8 mouse cellular contexts compared by ENCODE assay signal in the genomic region with DNA sequence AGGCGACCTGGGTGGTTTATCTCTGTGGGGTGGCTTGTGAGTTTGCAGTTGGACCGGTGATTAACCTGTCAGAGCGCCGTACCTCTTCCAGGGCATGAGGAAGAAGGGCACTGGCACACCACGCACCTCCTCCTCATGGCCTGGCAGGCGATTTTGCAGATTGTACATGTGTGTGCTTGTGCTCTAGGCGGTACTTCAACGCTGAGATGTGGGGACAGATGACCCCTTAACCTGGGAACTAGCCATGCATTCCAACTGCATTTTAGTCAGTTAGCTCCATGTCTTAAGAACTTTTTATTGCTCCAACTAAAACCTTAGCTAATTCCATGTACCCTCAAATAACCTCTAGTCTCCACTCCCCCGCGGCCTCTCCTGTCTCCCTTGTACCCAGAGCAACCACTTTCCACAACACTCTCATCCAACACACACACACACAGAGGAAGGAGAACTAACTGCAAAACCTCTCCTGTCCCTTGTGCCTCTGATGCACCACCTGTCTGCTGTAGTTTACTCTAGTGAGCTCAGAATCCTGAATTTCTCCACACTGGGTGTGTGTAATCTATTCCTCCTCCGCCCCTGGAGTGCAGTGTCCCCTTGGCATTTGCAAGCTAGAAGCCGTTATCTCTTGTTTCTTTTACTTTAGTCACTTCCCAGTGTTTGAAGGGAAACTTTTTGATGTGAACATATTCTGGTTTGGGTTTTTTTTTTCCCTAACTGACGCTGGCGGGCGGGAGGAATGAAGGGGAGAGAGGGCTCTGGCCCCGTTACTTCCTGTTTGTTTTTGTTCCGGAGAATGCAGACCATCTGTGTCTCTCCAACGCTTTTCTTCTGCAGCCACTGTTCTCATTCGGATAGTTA.
DNase-seq lines count a peak whose midpoint lies in the region; ATAC-seq and TF ChIP-seq lines count a peak whose summit lies in the region.

No protein-coding gene starts in this region.

- peak overlapping the region; percentile 62 for H3K27ac ChIP-seq in hindbrain, embryonic 10.5 days
- no peak overlapping the region for H3K27ac ChIP-seq in hindbrain, embryonic 14.5 days
- H3K27ac ChIP-seq in heart, embryonic 14.5 days (replicated peaks in 1 of 2; ENCODE audit: control insufficient read depth in 1 of 2, insufficient read depth in 1 of 2, low read depth in 2 of 2, low read length in 2 of 2), result peak overlapping the region; percentile 2 to 62
- peak overlapping the region; percentile 72 for H3K27ac ChIP-seq in limb, embryonic 10.5 days

- H3K27me3 ChIP-seq in hindbrain, embryonic 10.5 days (ENCODE audit: insufficient read depth, poor library complexity, severe bottlenecking), result no peaks in the 10 kb centered on the region
- H3K27me3 ChIP-seq in hindbrain, embryonic 14.5 days (ENCODE audit: control insufficient read depth, insufficient read depth, low read length), result no peaks in the 10 kb centered on the region
- no peaks in the 10 kb centered on the region for H3K27me3 ChIP-seq in heart, embryonic 14.5 days (ENCODE audit: control insufficient read depth, insufficient read depth, low read length)
- no peaks in the 10 kb centered on the region for H3K27me3 ChIP-seq in limb, embryonic 10.5 days (ENCODE audit: low read depth, poor library complexity, severe bottlenecking)

- no peak overlapping the region for H3K9ac ChIP-seq in hindbrain, embryonic 14.5 days
- peak overlapping the region; percentile 52 for H3K9ac ChIP-seq in heart, embryonic 14.5 days (ENCODE audit: low read length)

- no peaks in the 10 kb centered on the region for H3K9me3 ChIP-seq in hindbrain, embryonic 10.5 days
- no peaks in the 10 kb centered on the region for H3K9me3 ChIP-seq in hindbrain, embryonic 14.5 days (ENCODE audit: control insufficient read depth, low read length)
- no peaks in the 10 kb centered on the region for H3K9me3 ChIP-seq in heart, embryonic 14.5 days (ENCODE audit: control insufficient read depth, low read length)
- H3K9me3 ChIP-seq in limb, embryonic 10.5 days (replicated peaks), result no peaks in the 10 kb centered on the region

- no peak overlapping the region for H3K4me2 ChIP-seq in hindbrain, embryonic 14.5 days (replicated peaks)
- peak overlapping the region; percentile 55 for H3K4me2 ChIP-seq in heart, embryonic 14.5 days (ENCODE audit: low read length)

- no peak for TF ChIP-seq POLR2A in brain, embryonic 14.5 days (IDR thresholded peaks at IDR 0.05; ENCODE audit: borderline replicate concordance, extremely low read depth, insufficient read depth, insufficient read length, poor library complexity, severe bottlenecking)

- WGBS in hindbrain, embryonic 10.5 days, result 59% methylated on average over 19 of the region's 19 CpGs
- 61% methylated on average over 19 of the region's 19 CpGs for WGBS in hindbrain, embryonic 14.5 days
- 36% methylated on average over 19 of the region's 19 CpGs for WGBS in heart, embryonic 14.5 days
- 34% methylated on average over 19 of the region's 19 CpGs for WGBS in limb, embryonic 10.5 days

- H3K36me3 ChIP-seq in hindbrain, embryonic 10.5 days, result no peaks in the 10 kb centered on the region
- H3K36me3 ChIP-seq in hindbrain, embryonic 14.5 days (replicated peaks; ENCODE audit: control insufficient read depth, insufficient read depth), result no peaks in the 10 kb centered on the region
- no peaks in the 10 kb centered on the region for H3K36me3 ChIP-seq in heart, embryonic 14.5 days (ENCODE audit: control insufficient read depth, insufficient read depth, low read length)
- H3K36me3 ChIP-seq in limb, embryonic 10.5 days, result no peaks in the 10 kb centered on the region

- no peak for DNase-seq in hindbrain, embryonic 10.5 days (ENCODE audit: low spot score)
- DNase-seq in hindbrain, embryonic 14.5 days (ENCODE audit: low spot score), result no peak
- peak; percentile 59 for DNase-seq in brain, embryonic 14.5 days (ENCODE audit: low read depth)
- DNase-seq in limb, embryonic 10.5 days (ENCODE audit: low spot score), result no peak
- no peak for DNase-seq in c-Kit-positive CD71-positive TER-119-positive erythroid progenitor cells, embryonic 14.5 days (ENCODE audit: low spot score)
- DNase-seq in thymus, postnatal 4 days, result no peak
- no peak for DNase-seq in thymus, adult 18-20 months

- H3K4me3 ChIP-seq in hindbrain, embryonic 10.5 days, result no peak overlapping the region
- H3K4me3 ChIP-seq in hindbrain, embryonic 14.5 days (replicated peaks; ENCODE audit: low read length), result no peak overlapping the region
- H3K4me3 ChIP-seq in heart, embryonic 14.5 days (ENCODE audit: control insufficient read depth in 1 of 2, insufficient read depth in 1 of 2, low read depth in 1 of 2, low read length in 2 of 2), result peak overlapping the region in 1 of 2 experiments; percentile 6; a peak in 2 of 4 replicates
- H3K4me3 ChIP-seq in limb, embryonic 10.5 days, result 0 out of 2 replicates have a peak overlapping the region, but pooled peaks have one; percentile 15

- no peak for TF ChIP-seq CTCF in brain, embryonic 14.5 days (IDR thresholded peaks at IDR 0.05; ENCODE audit: borderline replicate concordance, extremely low read depth, insufficient read depth, insufficient read length)

- peaks cover 44% of the 10 kb centered on the region for H3K4me1 ChIP-seq in hindbrain, embryonic 10.5 days (replicated peaks)
- peaks cover 25% of the 10 kb centered on the region for H3K4me1 ChIP-seq in hindbrain, embryonic 14.5 days (replicated peaks; ENCODE audit: control insufficient read depth, insufficient read depth, low read length)
- peaks cover 22 to 39% of the 10 kb centered on the region in 2 experiments for H3K4me1 ChIP-seq in heart, embryonic 14.5 days (ENCODE audit: control insufficient read depth in 2 of 2, insufficient read depth in 2 of 2, low read length in 2 of 2)
- H3K4me1 ChIP-seq in limb, embryonic 10.5 days, result peaks cover 29% of the 10 kb centered on the region

- ATAC-seq in hindbrain, embryonic 14.5 days (ENCODE audit: low FRiP score), result no peak
- ATAC-seq in heart, embryonic 14.5 days (ENCODE audit: insufficient number of reproducible peaks, insufficient read depth, low FRiP score, low read depth), result no peak
